Mouse (Mus musculus): ENCODE data around the gene H2-Eb1. TPM values are rescaled to one million over a fixed set of nuclear protein-coding genes. Genes with fewer than 3 reads are reported as not detected.

H2-Eb1 gene
- polyA plus RNA-seq, 1 experiment from 2014 or later: 5.0 TPM

- no peak overlapping the region for H3K4me3 ChIP-seq (replicated peaks)
- H3K9me3 ChIP-seq (replicated peaks): no peaks in the 10 kb centered on the region
- 0 out of 2 replicates have a peak, but pooled peaks cover 3% of the 10 kb centered on the region for H3K27me3 ChIP-seq
- no peak for ATAC-seq (ENCODE audit: insufficient number of reproducible peaks, low FRiP score, low TSS enrichment, low read depth)
- no peak overlapping the region for H3K4me2 ChIP-seq (replicated peaks)
- no peaks in the 10 kb centered on the region for H3K36me3 ChIP-seq
- H3K4me1 ChIP-seq: no peaks in the 10 kb centered on the region
- H3K9ac ChIP-seq: no peak overlapping the region
- H3K27ac ChIP-seq (replicated peaks): no peak overlapping the region
- 73% methylated on average over 2 of the region's 2 CpGs for WGBS
These were observed 11.0 kb downstream of the H2-Eb1 start for GRCm38 (mm10) chr17:34316697-34317096.

GRCm38 (mm10) chr17:34317275-34317674 lies 11.6 kb downstream of the H2-Eb1 start:
- no peak overlapping the region for H3K4me3 ChIP-seq (replicated peaks)
- H3K27me3 ChIP-seq: 0 out of 2 replicates have a peak, but pooled peaks cover 3% of the 10 kb centered on the region
- H3K9ac ChIP-seq: no peak overlapping the region
- no peaks in the 10 kb centered on the region for H3K4me1 ChIP-seq
- H3K9me3 ChIP-seq (replicated peaks): no peaks in the 10 kb centered on the region
- H3K27ac ChIP-seq (replicated peaks): no peak overlapping the region
- no peak overlapping the region for H3K4me2 ChIP-seq (replicated peaks)
- no peaks in the 10 kb centered on the region for H3K36me3 ChIP-seq
- no peak for ATAC-seq (ENCODE audit: insufficient number of reproducible peaks, low FRiP score, low TSS enrichment, low read depth)
- WGBS: 34% methylated on average over 2 of the region's 2 CpGs

- no peaks in the 10 kb centered on the region for H3K9me3 ChIP-seq (replicated peaks)
- H3K4me1 ChIP-seq: no peaks in the 10 kb centered on the region
- H3K36me3 ChIP-seq: no peaks in the 10 kb centered on the region
- no peaks in the 10 kb centered on the region for H3K27me3 ChIP-seq
- H3K9ac ChIP-seq: no peak within 1 kb of the TSS
- no peak within 1 kb of the TSS for H3K4me3 ChIP-seq (replicated peaks)
- H3K4me2 ChIP-seq (replicated peaks): no peak within 1 kb of the TSS
- H3K27ac ChIP-seq (replicated peaks): no peak within 1 kb of the TSS
- 52% methylated on average over 4 of the region's 4 CpGs for WGBS
- no peak for ATAC-seq (ENCODE audit: insufficient number of reproducible peaks, low FRiP score, low TSS enrichment, low read depth)
These were observed 19.8 kb downstream of the H2-Eb1 start, which contains the start of gene H2-Eb2 for GRCm38 (mm10) chr17:34325436-34325835. Gene H2-Eb2 (plus strand): TSS chr17:34325665.

GRCm38 (mm10) chr17:34326373-34326772 lies 20.7 kb downstream of the H2-Eb1 start:
- Histone ChIP-seq H3K27ac (replicated peaks) (no peak overlapping the region), H3K4me1 (no peaks in the 10 kb centered on the region), H3K27me3 (no peaks in the 10 kb centered on the region), H3K9ac (no peak overlapping the region), H3K9me3 (replicated peaks) (no peaks in the 10 kb centered on the region), H3K4me2 (replicated peaks) (no peak overlapping the region), H3K4me3 (replicated peaks) (no peak overlapping the region), H3K36me3 (no peaks in the 10 kb centered on the region)
- 70% methylated on average over 3 of the region's 3 CpGs for WGBS
- no peak for ATAC-seq (ENCODE audit: insufficient number of reproducible peaks, low FRiP score, low TSS enrichment, low read depth)

- Histone ChIP-seq H3K36me3 (no peaks in the 10 kb centered on the region), H3K9ac (no peak overlapping the region), H3K27ac (replicated peaks) (no peak overlapping the region), H3K9me3 (replicated peaks) (no peaks in the 10 kb centered on the region), H3K4me1 (no peaks in the 10 kb centered on the region), H3K4me2 (replicated peaks) (no peak overlapping the region), H3K4me3 (replicated peaks) (no peak overlapping the region), H3K27me3 (no peaks in the 10 kb centered on the region)
- WGBS: 72% methylated on average over 2 of the region's 2 CpGs
- no peak for ATAC-seq (ENCODE audit: insufficient number of reproducible peaks, low FRiP score, low TSS enrichment, low read depth)
These were observed 24.1 kb downstream of the H2-Eb1 start for GRCm38 (mm10) chr17:34329807-34330206.

GRCm38 (mm10) chr17:34331200-34331599 lies 25.5 kb downstream of the H2-Eb1 start:
- no peak for ATAC-seq (ENCODE audit: insufficient number of reproducible peaks, low FRiP score, low TSS enrichment, low read depth)
- Histone ChIP-seq H3K36me3 (no peaks in the 10 kb centered on the region), H3K27ac (replicated peaks) (no peak overlapping the region), H3K4me1 (no peaks in the 10 kb centered on the region), H3K9ac (no peak overlapping the region), H3K9me3 (replicated peaks) (no peaks in the 10 kb centered on the region), H3K27me3 (no peaks in the 10 kb centered on the region), H3K4me3 (replicated peaks) (no peak overlapping the region), H3K4me2 (replicated peaks) (no peak overlapping the region)
- WGBS: 94% methylated on average over 1 of the region's 1 CpGs

GRCm38 (mm10) chr17:34340619-34341402 lies 35.1 kb downstream of the H2-Eb1 start:
- H3K27ac ChIP-seq (replicated peaks): no peak overlapping the region
- no peaks in the 10 kb centered on the region; the same call in 1 of the 2 replicates for H3K27me3 ChIP-seq
- no peak overlapping the region for H3K9ac ChIP-seq
- H3K4me2 ChIP-seq (replicated peaks): no peak overlapping the region
- ATAC-seq (ENCODE audit: insufficient number of reproducible peaks, low FRiP score, low TSS enrichment, low read depth): no peak
- no peak overlapping the region for H3K4me3 ChIP-seq (replicated peaks)
- H3K4me1 ChIP-seq: no peaks in the 10 kb centered on the region
- H3K9me3 ChIP-seq (replicated peaks): no peaks in the 10 kb centered on the region
- WGBS: 42% methylated on average over 3 of the region's 3 CpGs
- H3K36me3 ChIP-seq: no peaks in the 10 kb centered on the region

GRCm38 (mm10) chr17:34344882-34345281 lies 39.2 kb downstream of the H2-Eb1 start:
- H3K4me2 ChIP-seq (replicated peaks): no peak overlapping the region
- 83% methylated on average over 4 of the region's 4 CpGs for WGBS
- no peak for ATAC-seq (ENCODE audit: insufficient number of reproducible peaks, low FRiP score, low TSS enrichment, low read depth)
- no peaks in the 10 kb centered on the region; the same call in 1 of the 2 replicates for H3K27me3 ChIP-seq
- H3K27ac ChIP-seq (replicated peaks): no peak overlapping the region
- H3K9ac ChIP-seq: no peak overlapping the region
- H3K9me3 ChIP-seq (replicated peaks): no peaks in the 10 kb centered on the region
- no peaks in the 10 kb centered on the region for H3K36me3 ChIP-seq
- no peaks in the 10 kb centered on the region for H3K4me1 ChIP-seq
- no peak overlapping the region for H3K4me3 ChIP-seq (replicated peaks)

GRCm38 (mm10) chr17:34345486-34345885 lies 39.8 kb downstream of the H2-Eb1 start:
- no peak overlapping the region for H3K4me2 ChIP-seq (replicated peaks)
- H3K4me3 ChIP-seq (replicated peaks): no peak overlapping the region
- no peaks in the 10 kb centered on the region; the same call in 1 of the 2 replicates for H3K27me3 ChIP-seq
- H3K9ac ChIP-seq: no peak overlapping the region
- no peak for ATAC-seq (ENCODE audit: insufficient number of reproducible peaks, low FRiP score, low TSS enrichment, low read depth)
- H3K4me1 ChIP-seq: no peaks in the 10 kb centered on the region
- no peak overlapping the region for H3K27ac ChIP-seq (replicated peaks)
- WGBS: 77% methylated on average over 7 of the region's 7 CpGs
- no peaks in the 10 kb centered on the region for H3K9me3 ChIP-seq (replicated peaks)
- no peaks in the 10 kb centered on the region for H3K36me3 ChIP-seq

GRCm38 (mm10) chr17:34346041-34346440 lies 40.4 kb downstream of the H2-Eb1 start:
- Histone ChIP-seq H3K4me2 (replicated peaks) (no peak overlapping the region), H3K9me3 (replicated peaks) (no peaks in the 10 kb centered on the region), H3K27me3 (no peaks in the 10 kb centered on the region; the same call in 1 of the 2 replicates), H3K4me3 (replicated peaks) (no peak overlapping the region), H3K4me1 (no peaks in the 10 kb centered on the region), H3K36me3 (no peaks in the 10 kb centered on the region), H3K27ac (replicated peaks) (no peak overlapping the region), H3K9ac (no peak overlapping the region)
- ATAC-seq (ENCODE audit: insufficient number of reproducible peaks, low FRiP score, low TSS enrichment, low read depth): no peak
- 70% methylated on average over 3 of the region's 3 CpGs for WGBS

GRCm38 (mm10) chr17:34347606-34348308 lies 42.1 kb downstream of the H2-Eb1 start:
- no peaks in the 10 kb centered on the region; the same call in 1 of the 2 replicates for H3K27me3 ChIP-seq
- H3K36me3 ChIP-seq: no peaks in the 10 kb centered on the region
- WGBS: 61% methylated on average over 6 of the region's 6 CpGs
- no peak overlapping the region for H3K9ac ChIP-seq
- H3K9me3 ChIP-seq (replicated peaks): no peaks in the 10 kb centered on the region
- no peak overlapping the region for H3K4me3 ChIP-seq (replicated peaks)
- H3K4me1 ChIP-seq: no peaks in the 10 kb centered on the region
- ATAC-seq (ENCODE audit: insufficient number of reproducible peaks, low FRiP score, low TSS enrichment, low read depth): no peak
- no peak overlapping the region for H3K4me2 ChIP-seq (replicated peaks)
- H3K27ac ChIP-seq (replicated peaks): no peak overlapping the region

All from embryonic facial prominence, embryonic 15.5 days (tissue).